Mouse (Mus musculus): ENCODE measurements around the gene Dll3.
"Not testable (repeated sequence)": the region's sequence is repeated elsewhere in the genome, so short reads cannot be mapped to it uniquely, and the experiment has no call there.

Gene Dll3

DNA sequence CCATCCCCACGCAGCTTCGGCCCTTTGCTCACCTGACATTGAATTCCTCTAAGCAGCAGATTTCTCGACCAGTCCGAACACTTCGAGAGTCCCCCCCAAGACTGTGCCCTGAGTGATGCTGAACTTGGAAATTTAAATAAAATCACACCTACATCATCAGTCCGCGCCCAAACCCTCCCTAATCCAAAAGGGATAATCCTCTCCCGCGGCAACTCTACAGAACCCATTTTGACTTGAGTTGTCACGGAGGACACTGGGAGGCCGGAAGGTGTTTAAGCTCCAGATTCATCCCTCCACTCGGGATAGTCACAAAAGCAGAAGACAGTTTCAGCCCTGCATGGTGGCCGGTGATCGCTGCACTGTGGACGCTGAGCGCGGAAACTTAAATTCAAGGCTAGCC lies 50.1 kb downstream of the Dll3 start:
- DNase-seq (ENCODE audit: low spot score), result no peak

DNA sequence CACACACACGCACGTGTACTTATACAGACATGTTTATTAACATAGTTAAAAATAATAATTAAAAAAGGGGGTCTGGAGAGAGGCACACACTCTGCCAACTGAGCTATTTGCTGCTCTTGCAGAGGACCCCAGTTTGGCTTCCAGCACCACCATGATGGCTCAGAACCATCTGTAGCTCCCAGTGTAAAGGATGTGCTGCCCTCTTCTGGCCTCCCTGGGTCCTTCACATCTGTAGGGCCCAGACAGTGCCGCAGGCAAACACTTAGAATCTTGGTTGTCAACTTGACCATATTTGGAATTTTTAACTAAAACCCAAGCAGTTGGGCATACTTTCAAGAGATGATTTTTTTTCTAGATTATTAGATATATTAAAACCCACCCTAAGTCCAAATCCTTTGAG lies 53.1 kb downstream of the Dll3 start:
- DNase-seq (ENCODE audit: low spot score), result no peak

DNA sequence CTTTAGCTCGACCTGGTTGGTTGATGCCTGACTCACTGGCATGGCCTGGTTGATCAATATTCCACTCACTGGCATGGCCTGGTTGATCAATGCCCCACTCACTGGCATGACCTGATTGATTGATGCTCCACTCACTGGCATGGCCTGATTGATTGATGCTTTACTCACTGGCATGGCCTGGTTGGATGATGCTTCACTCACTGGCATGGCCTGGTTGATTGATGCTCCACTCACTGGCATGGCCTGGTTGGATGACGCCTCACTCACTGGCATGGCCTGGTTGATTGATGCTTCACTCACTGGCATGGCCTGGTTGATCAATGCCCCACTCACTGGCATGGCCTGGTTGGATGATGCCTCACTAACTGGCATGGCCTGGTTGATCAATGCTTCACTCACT lies 58.1 kb downstream of the Dll3 start:
- DNase-seq (ENCODE audit: low spot score), result not testable (repeated sequence)
